Mouse (Mus musculus): ENCODE measurements around the gene Gm13696. TPM values are rescaled to one million over a fixed set of nuclear protein-coding genes. Genes with fewer than 3 reads are reported as not detected.

The Gm13696 gene
- total RNA-seq, 1 experiment from 2014 or later: 0.09 TPM

DNA sequence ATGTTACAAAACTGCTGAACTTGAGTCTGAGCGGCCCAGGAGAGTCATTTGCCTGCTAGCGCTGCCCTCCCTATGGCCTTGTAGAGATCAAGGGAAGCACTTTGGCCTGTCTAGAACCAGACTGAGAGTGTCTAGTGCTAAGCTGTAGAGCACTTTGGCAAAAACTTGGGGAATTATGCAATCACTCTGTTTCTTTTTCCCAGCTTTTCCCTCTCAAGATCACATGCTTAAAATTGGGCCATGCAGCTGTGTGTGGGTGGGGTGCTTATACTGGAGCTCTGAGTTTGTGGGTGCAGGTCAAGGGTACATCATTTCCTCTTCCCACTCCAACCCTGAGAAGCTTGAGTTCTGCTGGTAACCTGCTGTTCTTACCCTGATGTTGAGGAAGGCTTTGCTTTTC is 50.0 kb downstream of the Gm13696 start:
- ATAC-seq (replicated peaks; ENCODE audit: low read depth, poor library complexity, severe bottlenecking): no peak

DNA sequence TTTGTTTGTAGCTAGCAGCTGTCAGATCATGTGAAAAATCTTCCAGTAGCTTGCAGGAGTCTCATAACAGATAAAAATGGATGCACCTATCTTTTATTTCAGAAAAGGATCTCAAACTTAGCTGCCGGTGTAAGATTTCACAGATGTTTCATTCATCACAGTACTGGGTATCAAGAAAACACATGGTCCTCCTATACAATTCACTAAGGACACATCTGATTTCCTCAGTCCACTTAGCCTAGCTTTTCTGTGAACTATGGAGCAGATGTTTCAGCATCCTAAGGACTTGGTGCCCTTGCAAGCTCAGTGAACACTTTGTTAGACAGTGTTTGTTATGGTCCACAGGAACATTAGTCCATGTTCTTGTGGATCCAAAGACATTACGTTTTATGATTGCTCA is 50.4 kb downstream of the Gm13696 start:
- ATAC-seq (replicated peaks; ENCODE audit: low read depth, poor library complexity, severe bottlenecking): no peak

Other genes with a start within 250 kb of the Gm13696 start
- 11.5 and 14.4 TPM in 2 replicates for gene Itgav, start 248.7 kb upstream of the Gm13696 start, total RNA-seq (2017)
- gene Fam171b, start 160.5 kb upstream of the Gm13696 start, total RNA-seq (2017): not detected in 2 replicates
- gene Zswim2, start 31.9 kb upstream of the Gm13696 start, total RNA-seq (2017): not detected in 2 replicates
- gene Gm13698, start 17.4 kb upstream of the Gm13696 start, total RNA-seq (2017): 0.09 and 0.10 TPM in 2 replicates
- gene Gm13693, start 11.6 kb upstream of the Gm13696 start, total RNA-seq (2017): 0.09 and 0.10 TPM in 2 replicates
- 0.10 TPM in 1 of 2 replicates, not detected in the other for gene Gm13695, start 5.8 kb upstream of the Gm13696 start, total RNA-seq (2017)
- 0.09 and 0.10 TPM in 2 replicates for gene Gm13694, start 5.8 kb downstream of the Gm13696 start, total RNA-seq (2017)
- 0.09 and 0.10 TPM in 2 replicates for gene Gm13697, start 11.6 kb downstream of the Gm13696 start, total RNA-seq (2017)
- 0.05 and 0.10 TPM in 2 replicates for gene Gm13691, start 17.4 kb downstream of the Gm13696 start, total RNA-seq (2017)

Data from common myeloid progenitor, adult 5-6 weeks (primary cell).